Mouse (Mus musculus) hindbrain, embryonic 10.5 days (tissue): ENCODE measurements at regions not wholly inside any gene's neighbourhood (a gene's known extent, or its start where the extent isn't known, plus 50 kb on each side); places are given as distances from the start of the nearest gene placed in this dataset.
"Not testable (repeated sequence)": the region's sequence is repeated elsewhere in the genome, so short reads cannot be mapped to it uniquely, and the experiment has no call there.

Experiments
- DNase-seq: peaks from one replicate; pipeline ENCODE4 v3.0.0-alpha.2; 2017; ENCODE audit warnings: low spot score
- H3K27ac ChIP-seq: fragments of 300-500 bp; sonication (generic); 2 replicates; pipeline ENCODE4 v1.5.1; 2016; ENCODE audit warnings: mild to moderate bottlenecking, moderate library complexity
- H3K27me3 ChIP-seq: fragments of 300-500 bp; sonication (generic); 2 replicates; pipeline ENCODE4 v1.6.1; 2016; ENCODE audit warnings: mild to moderate bottlenecking; ENCODE audit not compliant: poor library complexity, insufficient read depth, severe bottlenecking
- H3K36me3 ChIP-seq: fragments of 300-500 bp; sonication (generic); 2 replicates; pipeline ENCODE4 v1.6.1; 2016; ENCODE audit warnings: mild to moderate bottlenecking, moderate library complexity
- H3K4me1 ChIP-seq: fragments of 300-500 bp; sonication (generic); replicated peaks from 2 replicates; pipeline ENCODE4 v1.6.1; 2016; ENCODE audit warnings: mild to moderate bottlenecking
- H3K4me3 ChIP-seq: fragments of 300-500 bp; sonication (generic); 2 replicates; pipeline ENCODE4 v1.5.1; 2016; ENCODE audit warnings: mild to moderate bottlenecking, moderate library complexity
- H3K9me3 ChIP-seq: fragments of 300-500 bp; sonication (generic); 2 replicates; pipeline ENCODE4 v1.6.1; 2016; ENCODE audit warnings: mild to moderate bottlenecking, moderate library complexity
- WGBS: fragments of 180-500 bp; shearing (Covaris S2); methylation state at CpG from one replicate; pipeline ENCODE4 v1.1.7; 2016; 5-methylcytosine and 5-hydroxymethylcytosine counted together

DNA sequence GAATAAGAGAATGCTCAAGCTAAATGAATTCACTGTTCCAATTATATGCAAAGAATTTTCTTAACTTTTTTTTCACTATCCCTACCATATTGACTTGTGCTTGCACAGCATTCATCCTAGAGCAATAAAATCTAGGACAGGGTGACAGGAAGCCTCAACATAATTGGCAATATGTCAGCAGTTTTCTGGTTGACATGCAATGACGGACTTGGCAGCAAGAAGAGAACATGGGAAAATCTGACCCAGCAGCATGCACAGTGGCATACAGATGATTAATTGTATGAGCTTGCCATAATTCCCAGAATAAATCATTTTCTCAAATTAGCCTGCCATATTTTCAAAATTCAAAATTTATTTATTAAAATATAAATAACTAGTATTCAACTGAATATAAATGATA, 152.7 kb downstream of the Amy2a5 start:
- no peak overlapping the region for H3K27ac ChIP-seq
- H3K27me3 ChIP-seq, result no peaks in the 10 kb centered on the region
- WGBS, result 86% methylated on average over 1 of the region's 1 CpGs
- H3K36me3 ChIP-seq, result no peaks in the 10 kb centered on the region
- no peaks in the 10 kb centered on the region for H3K4me1 ChIP-seq
- no peak for DNase-seq
- no peaks in the 10 kb centered on the region for H3K9me3 ChIP-seq
- H3K4me3 ChIP-seq, result no peak overlapping the region

DNA sequence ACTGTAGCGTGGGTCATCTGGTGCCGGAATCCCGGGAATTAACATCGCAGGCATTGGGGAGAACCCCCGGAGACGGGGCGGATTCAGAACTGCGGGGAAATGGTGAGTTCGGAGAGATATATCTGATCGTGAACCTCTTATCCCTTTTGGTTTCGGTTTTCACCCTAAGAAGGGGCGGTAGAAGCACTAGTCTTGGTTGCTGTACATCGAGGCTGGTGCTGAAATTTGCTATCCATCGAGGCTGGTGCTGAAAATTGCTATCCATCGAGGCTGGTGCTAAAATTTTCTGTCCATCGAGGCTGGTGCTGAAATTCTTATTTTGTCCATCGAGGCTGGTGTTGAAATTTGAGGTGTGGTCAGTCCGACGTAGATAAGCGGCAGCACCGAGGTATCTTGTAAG, 167.8 kb downstream of the Amy2a5 start:
- H3K4me3 ChIP-seq, H3K27ac ChIP-seq, H3K27me3 ChIP-seq, H3K36me3 ChIP-seq, DNase-seq, H3K4me1 ChIP-seq: not testable (repeated sequence)
- peaks cover 18% of the 10 kb centered on the region for H3K9me3 ChIP-seq
- 84% methylated on average over 21 of the region's 21 CpGs for WGBS

DNA sequence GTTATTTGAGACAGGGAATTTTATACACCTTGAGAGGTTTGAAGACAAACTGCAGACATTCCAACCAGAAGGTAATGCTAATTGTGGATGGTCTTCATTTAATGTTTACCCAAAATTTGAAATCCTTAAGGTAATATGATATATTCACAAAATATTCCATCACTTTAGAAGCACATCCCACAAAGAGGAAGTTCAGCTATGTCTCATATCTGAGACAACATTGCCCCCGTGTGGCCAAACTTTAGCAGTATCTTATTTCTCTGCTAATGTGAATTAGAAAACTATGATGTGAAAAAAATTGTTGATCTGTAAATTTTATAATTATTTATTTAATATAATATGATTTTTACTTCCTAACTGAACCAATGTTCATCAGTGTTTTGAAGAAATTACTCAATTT, 177.9 kb downstream of the Amy2a5 start:
- Histone ChIP-seq H3K27ac (no peak overlapping the region), H3K36me3 (no peaks in the 10 kb centered on the region), H3K4me1 (no peaks in the 10 kb centered on the region), H3K4me3 (no peak overlapping the region), H3K9me3 (no peaks in the 10 kb centered on the region), H3K27me3 (no peaks in the 10 kb centered on the region)
- WGBS, result 0% methylated on average over 1 of the region's 1 CpGs
- peak; percentile 52 for DNase-seq
